Mouse (Mus musculus): Measurements from ENCODE around the gene Tet1. TPM values are rescaled to one million over a fixed set of nuclear protein-coding genes. Genes with fewer than 3 reads are reported as not detected.

Tet1 gene
- polyA plus RNA-seq, 1 experiment from 2014 or later, result 32.0 TPM

- Histone ChIP-seq H3K9me3 (no peaks in the 10 kb centered on the region), H3K4me1 (peaks cover 32% of the 10 kb centered on the region), H3K9ac (peak overlapping the region; percentile 77), H3K27me3 (no peaks in the 10 kb centered on the region), H3K36me3 (peaks cover 11% of the 10 kb centered on the region), H3K4me2 (replicated peaks) (peak overlapping the region; percentile 83), H3K27ac (peak overlapping the region; percentile 88), H3K4me3 (peak overlapping the region; percentile 54)
- peak; percentile 95 for ATAC-seq (ENCODE audit: low FRiP score, low read depth)
- under 1% methylated on average over 28 of the region's 28 CpGs for WGBS
Observed at GRCm38 (mm10) chr10:62865167-62866034, 43.4 kb downstream of the Tet1 start.

- Histone ChIP-seq H3K9me3 (no peaks in the 10 kb centered on the region), H3K9ac (peak overlapping the region; percentile 39; the same call in 1 of the 2 replicates), H3K27ac (no peak overlapping the region; the same call in 1 of the 2 replicates), H3K4me1 (peaks cover 32% of the 10 kb centered on the region), H3K36me3 (peaks cover 16% of the 10 kb centered on the region), H3K27me3 (no peaks in the 10 kb centered on the region), H3K4me2 (replicated peaks) (peak overlapping the region; percentile 83), H3K4me3 (peak overlapping the region; percentile 23)
- 62% methylated on average over 3 of the region's 3 CpGs for WGBS
- ATAC-seq (ENCODE audit: low FRiP score, low read depth), result no peak
Observed at GRCm38 (mm10) chr10:62863563-62863962, 45.2 kb downstream of the Tet1 start.

DNA sequence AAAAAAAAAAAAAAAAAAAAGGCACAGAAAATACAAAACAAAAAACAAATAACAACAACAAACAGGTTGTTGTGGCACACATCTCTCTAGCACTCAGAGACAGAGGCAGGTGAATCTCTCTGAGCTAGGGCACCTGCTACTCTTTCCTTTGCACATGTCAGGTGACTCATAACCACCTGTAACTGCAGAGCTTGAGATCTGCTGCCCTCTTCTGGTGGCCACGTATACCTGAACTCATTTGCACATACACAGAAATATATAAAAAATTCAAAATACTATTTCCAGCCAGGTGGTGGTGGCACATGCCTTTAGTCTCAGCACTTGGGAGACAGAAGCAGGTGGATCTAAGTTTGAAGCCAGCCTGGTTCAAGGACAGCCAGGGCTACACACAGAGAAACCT, 46.4 kb downstream of the Tet1 start:
- no peak for ATAC-seq (ENCODE audit: low FRiP score, low read depth)
- Histone ChIP-seq H3K4me2 (replicated peaks) (no peak overlapping the region), H3K9me3 (no peaks in the 10 kb centered on the region), H3K27me3 (no peaks in the 10 kb centered on the region), H3K4me3 (no peak overlapping the region), H3K36me3 (peaks cover 16% of the 10 kb centered on the region), H3K4me1 (peaks cover 34% of the 10 kb centered on the region), H3K27ac (no peak overlapping the region), H3K9ac (no peak overlapping the region)
- WGBS, result 93% methylated on average over 1 of the region's 1 CpGs

GRCm38 (mm10) chr10:62858967-62859366, 49.8 kb downstream of the Tet1 start:
- Histone ChIP-seq H3K4me1 (peaks cover 18% of the 10 kb centered on the region), H3K36me3 (peaks cover 16% of the 10 kb centered on the region), H3K4me3 (no peak overlapping the region), H3K27me3 (no peaks in the 10 kb centered on the region), H3K9me3 (no peaks in the 10 kb centered on the region), H3K9ac (no peak overlapping the region), H3K4me2 (replicated peaks) (no peak overlapping the region), H3K27ac (no peak overlapping the region)
- whole genome bisulfite sequencing, result 93% methylated on average over 5 of the region's 5 CpGs
- no peak for ATAC-seq (ENCODE audit: low FRiP score, low read depth)

- peak; percentile 84 for ATAC-seq (ENCODE audit: low FRiP score, low read depth)
- H3K9ac ChIP-seq, result no peak overlapping the region
- no peak overlapping the region for H3K4me3 ChIP-seq
Observed at GRCm38 (mm10) chr10:62856690-62857290, 52.0 kb downstream of the Tet1 start.

GRCm38 (mm10) chr10:62854992-62855391, 53.8 kb downstream of the Tet1 start:
- peaks cover 10% of the 10 kb centered on the region for H3K4me1 ChIP-seq
- H3K27ac ChIP-seq, result no peak overlapping the region
- H3K9me3 ChIP-seq, result no peaks in the 10 kb centered on the region
- 68% methylated on average over 2 of the region's 2 CpGs for WGBS
- H3K27me3 ChIP-seq, result no peaks in the 10 kb centered on the region
- H3K36me3 ChIP-seq, result peaks cover under 1% of the 10 kb centered on the region
- no peak for ATAC-seq (ENCODE audit: low FRiP score, low read depth)
- no peak overlapping the region for H3K4me3 ChIP-seq
- no peak overlapping the region for H3K4me2 ChIP-seq (replicated peaks)
- H3K9ac ChIP-seq, result no peak overlapping the region

More at GRCm38 (mm10) chr10:62856690-62857290, 52.0 kb downstream of the Tet1 start:
- Histone ChIP-seq H3K27me3 (no peaks in the 10 kb centered on the region), H3K4me2 (replicated peaks) (no peak overlapping the region), H3K27ac (peak overlapping the region; percentile 55; the same call in 1 of the 2 replicates), H3K9me3 (no peaks in the 10 kb centered on the region), H3K4me1 (peaks cover 10% of the 10 kb centered on the region), H3K36me3 (peaks cover 9% of the 10 kb centered on the region)
- WGBS, result 46% methylated on average over 10 of the region's 10 CpGs

DNA sequence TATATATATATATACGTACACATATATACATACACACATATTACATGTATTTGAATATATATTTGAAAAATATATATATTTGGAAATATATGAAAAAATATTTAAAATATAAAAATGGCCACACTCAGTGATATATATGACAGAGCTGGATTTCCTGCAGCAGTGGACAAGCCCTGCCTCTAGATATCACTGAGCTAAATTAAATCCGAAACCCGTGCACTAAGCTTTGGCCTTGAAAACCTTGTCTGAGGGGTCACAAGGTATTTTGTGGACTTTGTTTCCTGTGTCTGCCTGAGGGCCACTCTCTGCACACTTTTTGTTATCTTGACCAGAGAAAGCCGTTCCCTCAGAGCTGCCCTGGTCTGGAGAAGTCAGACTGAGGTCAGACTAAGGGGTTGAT, 54.2 kb downstream of the Tet1 start:
- Histone ChIP-seq H3K9me3 (no peaks in the 10 kb centered on the region), H3K9ac (no peak overlapping the region), H3K4me3 (no peak overlapping the region), H3K36me3 (no peaks in the 10 kb centered on the region; the same call in 1 of the 2 replicates), H3K4me1 (peaks cover 10% of the 10 kb centered on the region), H3K4me2 (replicated peaks) (no peak overlapping the region), H3K27ac (no peak overlapping the region), H3K27me3 (no peaks in the 10 kb centered on the region)
- 77% methylated on average over 4 of the region's 4 CpGs for WGBS
- ATAC-seq (ENCODE audit: low FRiP score, low read depth), result no peak

DNA sequence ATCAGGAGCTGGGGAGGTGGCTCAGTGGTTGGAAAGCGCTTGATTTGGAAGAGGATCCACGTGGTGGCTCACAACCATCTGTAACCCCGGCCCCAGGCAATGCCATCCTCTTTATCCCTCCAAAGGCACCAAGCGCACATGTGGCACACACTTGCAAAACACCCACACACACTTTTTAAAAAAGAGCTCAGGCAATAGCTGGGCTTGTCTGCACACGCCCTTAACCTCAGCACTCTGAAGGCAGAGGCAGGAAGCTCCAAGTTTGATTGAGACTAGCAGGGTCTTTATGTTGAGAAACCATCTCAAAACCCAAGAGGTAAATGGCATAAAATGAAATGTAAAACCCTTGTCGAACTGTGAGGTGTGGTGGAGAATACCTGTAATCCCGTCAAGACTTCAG, 57.2 kb downstream of the Tet1 start:
- Histone ChIP-seq H3K36me3 (no peaks in the 10 kb centered on the region; the same call in 1 of the 2 replicates), H3K9ac (no peak overlapping the region), H3K27ac (no peak overlapping the region), H3K4me2 (replicated peaks) (no peak overlapping the region), H3K4me1 (peaks cover 9% of the 10 kb centered on the region), H3K4me3 (no peak overlapping the region), H3K9me3 (no peaks in the 10 kb centered on the region), H3K27me3 (no peaks in the 10 kb centered on the region)
- WGBS, result 83% methylated on average over 7 of the region's 7 CpGs
- no peak for ATAC-seq (ENCODE audit: low FRiP score, low read depth)

DNA sequence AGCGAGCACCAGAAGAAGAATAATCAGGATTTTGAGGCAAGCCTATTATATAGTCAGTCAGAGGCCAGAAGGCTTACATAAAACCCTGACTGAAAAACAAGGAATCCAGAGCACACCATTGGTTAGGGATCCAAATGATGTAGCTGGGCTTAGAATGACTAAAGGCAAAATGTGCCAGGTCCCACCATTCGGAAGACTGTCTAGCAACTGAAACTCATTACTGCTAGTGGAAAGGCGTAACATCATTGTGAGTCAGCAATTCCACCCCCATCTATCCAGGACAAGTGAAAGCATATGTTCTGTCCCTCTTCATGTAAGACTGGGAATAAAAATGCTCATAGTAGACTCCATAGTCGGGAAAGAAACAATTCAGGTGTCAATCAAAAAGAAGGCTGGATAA, 57.8 kb downstream of the Tet1 start:
- Histone ChIP-seq H3K4me2 (replicated peaks) (no peak overlapping the region), H3K4me3 (no peak overlapping the region), H3K9me3 (no peaks in the 10 kb centered on the region), H3K4me1 (peaks cover 8% of the 10 kb centered on the region), H3K27ac (no peak overlapping the region), H3K36me3 (no peaks in the 10 kb centered on the region; the same call in 1 of the 2 replicates), H3K27me3 (no peaks in the 10 kb centered on the region), H3K9ac (no peak overlapping the region)
- ATAC-seq (ENCODE audit: low FRiP score, low read depth), result peak; percentile 15; the same call in 1 of the 2 replicates
- 58% methylated on average over 4 of the region's 4 CpGs for WGBS

DNA sequence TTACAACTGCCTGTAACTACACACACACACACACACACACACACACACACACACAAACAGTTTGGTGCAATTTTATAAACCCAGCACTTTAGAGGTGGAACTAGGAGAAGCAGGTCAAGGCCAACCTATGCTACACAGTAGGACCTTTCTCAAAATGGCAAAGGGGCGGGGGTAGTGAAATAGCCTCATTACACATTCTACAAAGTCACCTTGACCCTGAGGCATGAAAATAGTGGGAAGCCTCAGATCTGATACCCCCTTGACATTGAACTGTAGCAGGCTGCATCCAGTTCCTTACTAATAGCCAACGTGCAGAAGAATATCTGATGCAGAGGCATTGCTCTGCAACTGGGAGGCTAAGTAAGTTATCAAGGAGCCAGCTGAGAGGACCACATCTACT, 60.0 kb downstream of the Tet1 start:
- no peak overlapping the region for H3K9ac ChIP-seq
- no peak for ATAC-seq (ENCODE audit: low FRiP score, low read depth)
- no peaks in the 10 kb centered on the region; the same call in 1 of the 2 replicates for H3K36me3 ChIP-seq
- H3K4me1 ChIP-seq, result peaks cover 17% of the 10 kb centered on the region
- no peak overlapping the region for H3K27ac ChIP-seq
- H3K4me2 ChIP-seq (replicated peaks), result no peak overlapping the region
- no peaks in the 10 kb centered on the region for H3K9me3 ChIP-seq
- WGBS, result 87% methylated on average over 2 of the region's 2 CpGs
- H3K27me3 ChIP-seq, result no peaks in the 10 kb centered on the region
- H3K4me3 ChIP-seq, result no peak overlapping the region

GRCm38 (mm10) chr10:62847069-62847626, 61.6 kb downstream of the Tet1 start:
- H3K4me1 ChIP-seq, result peaks cover 24% of the 10 kb centered on the region
- no peak overlapping the region for H3K27ac ChIP-seq
- no peaks in the 10 kb centered on the region for H3K27me3 ChIP-seq
- H3K9me3 ChIP-seq, result no peaks in the 10 kb centered on the region
- 61% methylated on average over 12 of the region's 12 CpGs for WGBS
- ATAC-seq (ENCODE audit: low FRiP score, low read depth), result peak; percentile 66
- H3K9ac ChIP-seq, result no peak overlapping the region
- no peak overlapping the region; the same call in 1 of the 2 replicates for H3K4me2 ChIP-seq (replicated peaks)
- no peak overlapping the region for H3K4me3 ChIP-seq
- H3K36me3 ChIP-seq, result no peaks in the 10 kb centered on the region; the same call in 1 of the 2 replicates

Data from limb, embryonic 13.5 days (tissue).